Mouse (Mus musculus): ENCODE results near the gene Slc6a16.

Gene Slc6a16

GRCm38 (mm10) chr7:45253806-45254205 lies 12.9 kb downstream of the Slc6a16 start:
- no peak for DNase-seq (ENCODE audit: low spot score)

GRCm38 (mm10) chr7:45255822-45256221 lies 14.9 kb downstream of the Slc6a16 start:
- DNase-seq (ENCODE audit: low spot score), result peak; percentile 61

DNA sequence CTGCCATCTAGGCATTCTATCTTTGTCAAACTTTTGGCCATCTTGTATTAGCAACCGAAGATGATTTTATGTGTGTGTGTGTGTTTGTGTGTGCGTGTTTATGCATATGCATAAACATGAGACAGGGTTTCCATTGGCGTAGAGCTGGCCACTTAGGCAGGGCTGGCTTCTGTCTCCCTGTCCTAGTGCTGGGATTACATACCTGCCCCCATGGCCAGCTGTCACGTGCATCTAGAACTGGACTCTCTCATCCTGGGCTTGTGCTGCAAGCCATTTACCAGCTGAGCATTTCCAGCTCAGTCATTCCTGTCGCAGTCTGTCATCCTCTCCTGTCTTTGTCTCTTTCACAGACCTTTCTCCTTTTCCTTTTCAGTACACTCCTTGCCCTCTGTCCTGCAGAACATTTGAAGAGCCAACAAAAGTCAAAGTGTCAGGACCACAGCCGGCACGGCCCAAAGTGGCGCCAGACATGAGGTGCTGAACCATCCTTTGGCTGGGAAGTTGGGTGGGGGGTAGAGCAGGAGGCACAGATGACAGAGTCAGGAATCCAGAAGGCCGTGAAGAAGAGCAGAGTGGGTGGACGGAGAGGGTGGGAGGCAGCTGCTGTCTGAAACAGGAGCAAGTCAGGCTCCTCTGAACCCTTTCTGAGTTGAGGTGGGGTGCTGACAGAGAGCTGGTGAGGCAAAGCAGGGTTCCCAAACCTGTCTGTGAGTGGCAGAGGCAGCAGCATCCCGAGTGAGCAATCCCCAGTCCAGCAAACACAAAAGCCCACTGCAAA lies 16.4 kb downstream of the Slc6a16 start:
- DNase-seq (ENCODE audit: low spot score), result no peak

- DNase-seq (ENCODE audit: low spot score), result no peak
Observed at GRCm38 (mm10) chr7:45259281-45259680, 18.4 kb downstream of the Slc6a16 start.

DNA sequence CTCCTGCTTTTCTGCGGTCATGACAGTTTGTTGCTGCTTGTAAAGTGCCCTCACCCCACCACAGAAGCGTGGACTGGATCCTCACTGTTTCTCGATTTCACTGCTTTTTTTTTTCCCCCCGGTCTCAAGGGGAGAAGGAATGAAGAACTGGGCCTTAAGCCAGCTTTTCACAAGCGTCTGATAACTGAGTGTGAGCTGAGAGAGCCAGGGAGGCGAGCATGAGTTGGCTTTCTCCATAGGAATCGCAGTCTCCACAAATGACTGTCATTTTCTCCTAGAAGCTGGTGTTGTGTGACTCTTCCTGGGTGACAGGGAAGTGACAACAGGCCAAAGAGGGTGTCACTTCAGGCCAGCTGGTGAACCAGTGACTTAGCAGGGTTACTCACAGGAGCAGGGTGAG lies 21.4 kb downstream of the Slc6a16 start:
- no peak for DNase-seq (ENCODE audit: low spot score)

GRCm38 (mm10) chr7:45263006-45263607 lies 22.2 kb downstream of the Slc6a16 start:
- no peak for DNase-seq (ENCODE audit: low spot score)

GRCm38 (mm10) chr7:45264348-45264747 lies 23.5 kb downstream of the Slc6a16 start:
- DNase-seq (ENCODE audit: low spot score), result no peak

DNA sequence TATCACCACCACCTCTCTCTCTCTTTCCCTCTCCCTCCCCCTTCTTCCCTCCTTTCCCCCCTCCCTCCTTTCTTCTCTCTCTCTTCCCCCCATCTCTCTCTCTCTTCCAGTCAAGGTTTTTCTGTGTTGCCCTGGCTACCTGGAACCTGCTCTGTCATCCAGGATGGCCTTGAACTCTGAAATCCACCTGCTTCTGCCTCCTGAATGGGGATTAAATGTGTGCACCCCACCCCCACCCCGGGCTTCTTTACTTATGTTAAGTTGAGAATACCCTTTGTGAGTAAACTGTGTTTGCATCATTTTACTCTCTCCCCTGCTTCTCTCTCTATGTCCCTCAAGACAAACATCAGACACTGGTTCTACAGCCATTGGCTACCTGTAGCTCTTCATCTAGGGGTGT lies 24.6 kb downstream of the Slc6a16 start:
- DNase-seq (ENCODE audit: low spot score), result no peak

DNA sequence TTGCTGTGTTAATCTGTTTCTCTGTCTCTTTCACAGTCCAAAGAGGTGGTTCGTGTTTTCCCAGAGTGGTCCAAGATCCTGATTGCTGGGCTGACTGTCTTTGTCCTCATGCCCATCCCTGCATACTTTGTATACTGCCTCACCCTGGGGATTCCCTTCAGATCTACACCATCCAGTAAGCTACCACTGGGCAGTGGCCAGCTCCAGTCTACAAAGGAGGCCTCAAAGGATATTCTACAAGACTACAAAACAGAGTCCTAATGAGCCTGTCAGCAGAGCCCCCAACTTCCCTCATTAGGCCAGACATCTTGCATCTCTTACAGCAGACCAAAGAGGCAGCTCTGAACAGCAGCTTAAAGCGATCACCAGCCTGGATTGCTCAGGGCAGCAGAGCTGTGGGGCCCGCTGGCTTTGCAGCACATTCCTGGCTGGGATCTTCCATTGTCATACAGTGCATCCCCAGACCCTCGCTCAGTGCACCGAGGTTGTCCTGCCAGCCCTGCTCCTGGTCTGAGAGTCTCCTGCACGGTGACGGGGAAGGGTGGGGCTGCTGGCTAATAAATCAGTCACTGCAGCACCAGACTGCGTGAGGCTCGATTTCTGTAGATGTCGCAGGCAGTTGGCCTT lies 32.0 kb downstream of the Slc6a16 start:
- no peak for DNase-seq (ENCODE audit: low spot score)

DNA sequence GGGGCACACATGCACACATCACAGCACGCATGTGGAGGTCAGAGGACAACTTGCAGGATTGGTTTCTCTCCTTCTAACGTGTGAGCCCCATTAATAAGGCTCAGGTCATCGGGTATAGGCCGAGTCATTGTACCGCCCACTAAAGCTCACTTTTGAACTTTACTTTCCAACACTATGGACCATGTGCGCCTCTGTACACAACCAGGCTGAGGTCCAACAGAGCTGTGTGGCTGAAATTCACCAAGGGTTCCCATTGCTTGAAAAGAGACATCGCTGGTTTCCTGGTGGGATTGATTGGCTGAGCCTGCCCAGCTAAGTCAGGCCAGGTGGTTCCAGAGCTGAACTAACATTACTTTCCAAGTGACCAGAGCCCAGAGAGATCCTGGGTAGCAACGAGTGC lies 32.8 kb downstream of the Slc6a16 start:
- no peak for DNase-seq (ENCODE audit: low spot score)

- peak; percentile 84 for DNase-seq (ENCODE audit: low spot score)
Observed at GRCm38 (mm10) chr7:45277136-45277760, 36.4 kb downstream of the Slc6a16 start, which contains the start of gene Slc6a21. Slc6a21 (plus strand) TSS chr7:45277513.

DNA sequence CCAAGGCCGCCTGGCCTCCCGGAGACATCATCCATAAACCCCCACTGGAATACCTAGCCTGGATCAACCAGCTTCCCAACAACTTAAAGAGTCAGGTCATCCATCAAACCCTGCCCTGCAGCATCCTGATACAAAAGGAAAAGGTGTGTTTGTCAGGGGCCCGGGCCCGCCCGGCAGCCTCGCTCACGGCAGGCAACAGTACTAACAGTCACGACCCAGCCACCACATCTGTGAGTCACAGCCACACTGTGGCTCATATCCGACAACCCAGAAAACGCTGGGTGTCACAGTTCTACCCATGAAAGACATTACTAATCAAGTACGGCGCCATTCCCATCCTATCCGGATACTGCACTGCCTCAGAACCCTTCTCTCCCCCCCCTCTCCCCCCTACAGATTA lies 45.6 kb downstream of the Slc6a16 start:
- DNase-seq (ENCODE audit: low spot score), result no peak

GRCm38 (mm10) chr7:45296626-45297025 lies 55.7 kb downstream of the Slc6a16 start:
- DNase-seq (ENCODE audit: low spot score), result no peak

GRCm38 (mm10) chr7:45297563-45297962 lies 56.7 kb downstream of the Slc6a16 start:
- no peak for DNase-seq (ENCODE audit: low spot score)

- peak; percentile 56 for DNase-seq (ENCODE audit: low spot score)
Observed at GRCm38 (mm10) chr7:45299752-45300151, 58.9 kb downstream of the Slc6a16 start.

GRCm38 (mm10) chr7:45300270-45300669 lies 59.4 kb downstream of the Slc6a16 start:
- peak; percentile 62 for DNase-seq (ENCODE audit: low spot score)

DNA sequence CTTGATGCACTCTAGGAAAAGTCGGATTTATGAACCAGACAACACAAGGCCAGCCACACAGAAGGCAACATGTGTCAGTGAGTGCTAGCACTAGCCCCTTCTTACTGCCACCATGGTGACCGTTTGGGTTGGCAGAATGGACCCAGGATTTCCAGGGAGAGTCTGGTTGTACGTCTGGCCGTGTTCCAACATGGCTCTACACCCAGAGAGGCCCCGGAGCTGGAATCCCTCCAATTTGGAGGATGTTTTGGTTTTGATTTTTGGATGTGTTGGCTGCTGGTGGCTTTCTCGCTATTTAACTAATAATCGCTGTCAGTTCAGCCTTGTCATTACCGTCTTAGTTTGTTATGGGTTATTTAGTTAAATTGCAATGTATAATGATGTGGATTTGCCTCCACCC lies 61.7 kb downstream of the Slc6a16 start:
- no peak for DNase-seq (ENCODE audit: low spot score)

- DNase-seq (ENCODE audit: low spot score), result no peak
Observed at GRCm38 (mm10) chr7:45304869-45305268, 64.0 kb downstream of the Slc6a16 start.

- peak; percentile 79 for DNase-seq (ENCODE audit: low spot score)
Observed at GRCm38 (mm10) chr7:45305275-45305674, 64.4 kb downstream of the Slc6a16 start.

DNA sequence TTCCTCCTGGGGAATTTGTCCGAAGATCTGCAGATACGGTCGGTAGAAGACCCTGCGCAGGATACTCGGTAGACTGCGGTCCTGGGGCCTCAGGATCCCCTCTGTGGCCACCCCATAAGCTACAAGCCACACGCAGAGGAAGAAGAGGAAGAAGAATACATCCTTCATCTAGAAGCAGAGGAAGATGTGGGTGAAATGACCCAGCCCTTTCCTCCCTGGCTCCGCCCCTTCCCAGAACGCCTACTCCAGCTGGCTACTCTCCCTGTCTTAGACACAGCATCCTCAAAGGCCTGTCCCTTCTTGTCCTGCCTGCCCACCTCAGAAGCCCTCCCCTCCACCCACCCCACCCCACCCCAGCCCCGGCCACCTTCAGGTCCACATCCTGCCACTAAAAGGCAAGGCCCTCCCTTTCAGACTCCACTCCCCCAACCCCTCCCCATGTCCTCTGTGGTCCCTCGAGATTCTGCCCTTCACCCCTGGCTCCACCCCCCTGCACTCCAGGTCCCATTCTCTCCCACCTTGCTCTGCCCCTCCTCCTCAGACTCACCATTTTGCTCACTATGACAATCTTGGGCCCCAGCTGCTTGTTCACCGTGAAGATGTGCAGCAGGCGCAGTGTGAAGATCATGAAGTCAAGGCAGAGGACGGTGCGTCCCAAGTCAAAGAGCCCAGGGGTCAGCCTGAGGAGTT lies 67.8 kb downstream of the Slc6a16 start:
- DNase-seq (ENCODE audit: low spot score), result no peak

GRCm38 (mm10) chr7:45309455-45309854 lies 68.6 kb downstream of the Slc6a16 start:
- peak; percentile 52 for DNase-seq (ENCODE audit: low spot score)

GRCm38 (mm10) chr7:45312023-45312422 lies 71.1 kb downstream of the Slc6a16 start:
- no peak for DNase-seq (ENCODE audit: low spot score)

All from lung, postnatal 25 days (tissue).